Mouse (Mus musculus) ovary, adult 18-20 months (tissue): Measurements from ENCODE around the gene Tec.

Experiments used
- DNase-seq: peaks from one replicate; pipeline ENCODE4 v3.0.0; 2022; ENCODE audit warnings: low spot score, mixed read lengths

Tec gene

DNA sequence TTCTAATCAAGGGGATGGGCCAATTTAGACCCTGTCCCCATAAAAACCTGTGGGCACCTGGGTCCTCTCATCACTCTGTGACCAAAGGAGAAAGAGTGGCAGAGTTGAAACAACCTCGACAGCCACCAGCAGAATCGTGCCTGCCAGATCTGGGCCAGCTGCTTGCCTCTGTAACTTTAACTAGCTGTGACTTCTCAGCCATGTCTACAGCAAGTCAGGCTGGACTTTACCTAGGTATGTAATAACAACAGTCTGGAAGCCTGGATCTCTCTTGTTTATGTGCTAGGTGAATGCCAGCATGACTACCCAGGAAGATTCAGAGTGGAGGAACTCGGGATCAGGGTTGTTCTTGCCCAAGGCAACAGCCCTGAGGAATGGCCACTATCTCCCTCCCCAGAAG is 83.6 kb downstream of the Tec start:
- DNase-seq: no peak

- no peak for DNase-seq
Observed at GRCm38 (mm10) chr5:72783957-72784356, 84.3 kb downstream of the Tec start.

- no peak for DNase-seq
Observed at GRCm38 (mm10) chr5:72783123-72783522, 85.2 kb downstream of the Tec start.

DNA sequence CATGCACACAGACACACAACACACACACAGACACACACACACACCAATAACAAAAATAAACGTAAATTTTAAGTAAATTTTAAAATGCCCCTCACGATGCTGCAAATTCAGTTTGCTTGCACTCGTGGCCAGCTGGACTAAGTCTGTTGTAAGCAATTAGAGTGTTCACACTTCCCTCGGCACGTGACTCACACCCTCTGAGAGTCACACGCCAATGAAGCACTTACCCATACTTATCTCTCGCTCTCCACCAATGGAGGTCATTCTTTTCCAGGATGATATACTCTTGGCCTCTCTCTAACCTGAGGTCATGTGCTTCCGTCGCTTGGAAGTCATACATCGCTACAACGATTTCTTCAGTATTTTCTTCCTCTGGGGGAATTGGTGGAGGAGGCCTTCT is 86.5 kb downstream of the Tec start:
- no peak for DNase-seq

- DNase-seq: no peak
Observed at GRCm38 (mm10) chr5:72776595-72776994, 91.7 kb downstream of the Tec start.

- DNase-seq: no peak
Observed at GRCm38 (mm10) chr5:72776127-72776526, 92.2 kb downstream of the Tec start.

DNA sequence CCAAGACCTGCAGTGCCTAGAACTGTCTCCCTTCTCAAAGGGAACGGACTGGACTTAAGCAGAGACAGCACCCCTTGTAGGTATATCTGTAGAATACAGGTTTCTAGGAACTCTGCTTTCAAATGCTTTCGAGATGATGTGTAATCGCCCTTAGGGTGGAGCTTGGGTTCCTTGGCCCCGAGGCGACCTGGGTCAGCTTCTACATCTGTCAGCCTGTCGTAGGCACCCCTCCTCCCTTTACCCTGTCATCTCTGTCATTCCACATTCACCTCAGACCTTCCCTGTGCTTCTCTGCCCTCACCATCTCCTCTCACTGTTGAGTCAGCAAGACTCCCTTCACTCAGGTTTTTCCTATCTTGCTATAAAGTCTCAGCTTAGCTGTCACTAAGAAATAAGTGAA is 98.4 kb downstream of the Tec start:
- DNase-seq: no peak

DNA sequence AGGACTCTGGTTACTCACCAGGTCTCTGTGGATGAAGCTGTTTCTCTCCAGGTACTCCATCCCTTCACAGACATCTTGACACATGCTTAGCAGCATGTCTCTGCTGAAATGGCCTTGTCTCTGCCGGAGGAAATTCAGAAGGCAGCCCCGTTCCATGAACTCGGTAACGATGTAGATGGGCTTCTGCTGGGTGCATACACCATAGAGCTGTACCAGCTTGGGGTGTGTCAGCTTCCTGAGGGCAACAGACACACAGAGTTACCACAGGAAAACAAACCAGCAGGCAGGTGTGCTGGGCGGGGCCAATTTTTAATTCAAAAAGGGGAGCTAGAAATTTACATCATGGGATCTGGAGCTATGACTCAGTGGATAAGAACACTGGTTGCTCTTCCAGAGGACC is 104.7 kb downstream of the Tec start:
- no peak for DNase-seq

- DNase-seq: no peak
Observed at GRCm38 (mm10) chr5:72763025-72763424, 105.3 kb downstream of the Tec start.

- no peak for DNase-seq
Observed at GRCm38 (mm10) chr5:72761758-72762157, 106.5 kb downstream of the Tec start.

DNA sequence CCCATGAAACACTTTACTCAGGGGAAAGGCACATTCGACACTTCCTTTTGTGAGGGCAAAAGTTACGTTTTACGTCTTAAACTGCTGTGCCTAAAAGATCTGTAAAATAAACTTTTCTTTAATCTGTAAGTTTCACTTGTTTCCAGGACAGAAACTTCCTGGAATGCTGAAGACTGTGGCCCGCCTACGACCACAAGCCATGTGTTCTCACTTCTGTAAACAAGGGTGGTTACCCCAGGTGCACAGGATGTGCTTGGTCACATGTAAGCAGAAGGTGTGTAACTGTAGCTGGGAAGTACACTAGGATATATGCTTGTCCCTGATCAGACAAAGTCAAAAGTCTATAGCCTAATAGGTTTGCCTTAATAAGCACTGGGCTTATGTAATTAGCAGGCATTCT is 107.0 kb downstream of the Tec start:
- no peak for DNase-seq

DNA sequence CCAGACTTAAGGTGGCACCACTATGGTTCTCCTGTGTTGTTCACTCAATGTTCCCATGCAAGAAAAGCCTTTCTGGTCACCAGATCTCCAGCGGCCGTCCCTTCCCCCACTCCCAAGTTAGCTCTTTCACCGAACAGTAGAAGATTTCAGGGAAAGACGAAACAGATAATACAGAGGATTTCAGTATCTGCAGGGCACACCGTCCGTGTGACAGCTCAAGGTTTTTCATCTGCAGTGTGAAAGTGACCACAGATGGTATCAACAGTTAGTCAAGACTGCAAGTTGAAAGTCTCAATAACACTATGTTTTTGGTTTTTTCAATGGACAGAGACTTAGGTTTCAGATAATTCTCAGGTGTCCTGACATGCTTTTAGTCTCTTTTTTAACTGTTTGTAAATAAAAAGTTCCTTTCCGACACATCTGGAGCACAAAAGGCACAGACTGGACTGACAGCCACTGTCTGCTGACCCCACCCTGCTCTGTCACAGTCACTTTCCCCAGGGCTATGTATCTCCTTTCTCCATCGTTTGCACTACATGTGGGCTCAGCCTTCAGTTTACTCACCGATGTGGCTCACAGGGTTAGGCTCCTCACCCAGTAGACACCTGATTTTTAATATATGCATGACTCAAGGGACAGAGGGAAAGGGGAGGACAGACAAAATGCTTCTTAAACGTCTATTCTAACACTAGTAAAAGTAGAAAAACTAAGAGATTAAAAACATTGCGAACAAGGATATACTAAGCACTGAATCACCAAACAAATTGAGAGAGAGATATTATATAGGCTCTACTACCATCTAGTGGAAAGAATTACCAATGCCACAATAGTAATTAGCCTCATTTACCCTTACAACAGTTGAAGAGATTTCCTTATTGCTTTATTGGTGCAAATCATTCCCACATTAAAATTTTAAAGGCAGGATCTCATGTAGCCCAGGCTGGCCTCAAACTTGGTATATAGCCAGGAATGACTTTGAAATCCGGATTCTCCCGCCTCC is 109.1 kb downstream of the Tec start:
- DNase-seq: no peak

DNA sequence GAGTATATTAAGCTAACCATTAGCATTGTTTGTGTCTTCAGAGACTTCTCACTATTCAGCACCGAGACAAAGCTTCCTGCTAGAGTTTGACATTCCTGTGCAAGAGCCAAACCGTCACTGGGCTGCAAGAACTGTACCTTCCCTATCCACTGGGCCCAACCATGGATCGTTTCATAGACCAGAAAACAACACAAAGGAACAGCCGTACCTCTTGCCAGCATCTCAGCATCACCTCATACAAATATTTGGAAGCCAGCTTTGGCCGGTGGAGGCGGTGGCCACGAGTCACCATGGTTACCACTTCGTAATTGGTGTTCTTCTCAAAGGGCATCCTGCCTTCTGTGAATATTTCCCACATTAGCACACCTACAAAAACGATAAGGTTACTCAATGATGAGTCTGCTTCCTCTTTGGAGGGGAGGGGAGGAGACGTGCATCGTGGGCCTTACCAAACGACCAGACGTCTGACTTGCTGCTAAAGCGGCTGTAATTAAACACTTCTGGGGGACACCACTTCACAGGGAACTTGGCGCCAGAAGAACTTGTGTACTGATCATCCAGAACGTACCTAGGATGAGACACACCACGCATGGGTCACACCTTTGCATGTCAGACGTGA is 111.0 kb downstream of the Tec start:
- no peak for DNase-seq

GRCm38 (mm10) chr5:72755941-72756340 is 112.3 kb downstream of the Tec start:
- DNase-seq: no peak

- no peak for DNase-seq
Observed at GRCm38 (mm10) chr5:72755035-72755434, 113.2 kb downstream of the Tec start.

- no peak for DNase-seq
Observed at GRCm38 (mm10) chr5:72752585-72752984, 115.7 kb downstream of the Tec start, which contains the start of gene Txk. TSS of gene Txk (minus strand) at chr5:72752777.

DNA sequence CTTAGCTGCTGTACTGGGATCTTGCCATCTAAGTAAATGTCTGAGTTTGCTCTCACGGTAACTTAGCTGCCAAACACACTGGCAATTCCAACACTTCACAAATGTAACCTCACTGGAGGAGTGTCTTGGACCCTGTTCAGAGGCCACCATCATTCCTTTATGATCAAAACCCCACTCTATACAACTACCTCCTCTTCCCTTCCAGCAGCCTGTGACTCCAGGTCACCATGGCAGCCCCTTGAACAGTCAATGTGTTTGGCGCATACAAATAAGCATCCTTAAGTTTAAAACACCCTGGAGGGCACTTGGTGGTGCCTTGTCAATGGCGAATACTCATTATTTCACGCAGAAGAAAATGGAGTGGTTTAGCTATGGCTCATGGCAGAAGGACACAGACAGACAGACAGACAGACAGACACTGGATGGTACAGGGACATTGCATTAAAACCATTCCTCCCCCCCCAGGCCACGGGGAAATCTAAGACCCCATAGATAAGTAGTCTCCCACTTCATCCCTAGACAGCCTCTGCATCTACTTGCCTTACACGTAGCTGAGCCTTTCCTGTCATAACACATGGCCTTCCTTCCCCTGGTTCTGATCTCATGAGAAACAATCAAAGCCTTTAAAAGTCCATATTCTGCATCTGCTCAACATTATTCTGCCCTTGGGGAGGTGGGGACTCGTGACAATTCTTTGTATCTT is 117.1 kb downstream of the Tec start:
- DNase-seq: no peak

DNA sequence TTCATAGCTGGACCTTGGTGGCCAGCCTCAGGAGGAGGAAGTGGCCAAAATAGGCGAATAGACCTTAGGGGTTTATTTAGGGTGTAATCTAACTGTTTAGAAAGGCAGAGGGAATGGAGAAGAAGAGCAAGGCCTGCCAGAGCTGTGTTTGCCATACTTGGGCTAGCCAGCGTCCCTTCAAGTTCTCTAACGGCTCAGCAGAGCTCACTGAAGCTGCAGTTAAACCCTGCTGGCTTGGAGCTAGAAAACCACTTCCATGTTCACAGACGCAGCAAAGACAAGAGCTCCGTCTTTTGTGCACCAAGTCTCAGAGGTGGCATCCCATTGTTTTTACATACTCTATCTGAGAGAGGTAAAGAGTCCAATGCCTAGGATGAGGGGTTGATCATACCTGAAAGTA is 118.1 kb downstream of the Tec start:
- no peak for DNase-seq

DNA sequence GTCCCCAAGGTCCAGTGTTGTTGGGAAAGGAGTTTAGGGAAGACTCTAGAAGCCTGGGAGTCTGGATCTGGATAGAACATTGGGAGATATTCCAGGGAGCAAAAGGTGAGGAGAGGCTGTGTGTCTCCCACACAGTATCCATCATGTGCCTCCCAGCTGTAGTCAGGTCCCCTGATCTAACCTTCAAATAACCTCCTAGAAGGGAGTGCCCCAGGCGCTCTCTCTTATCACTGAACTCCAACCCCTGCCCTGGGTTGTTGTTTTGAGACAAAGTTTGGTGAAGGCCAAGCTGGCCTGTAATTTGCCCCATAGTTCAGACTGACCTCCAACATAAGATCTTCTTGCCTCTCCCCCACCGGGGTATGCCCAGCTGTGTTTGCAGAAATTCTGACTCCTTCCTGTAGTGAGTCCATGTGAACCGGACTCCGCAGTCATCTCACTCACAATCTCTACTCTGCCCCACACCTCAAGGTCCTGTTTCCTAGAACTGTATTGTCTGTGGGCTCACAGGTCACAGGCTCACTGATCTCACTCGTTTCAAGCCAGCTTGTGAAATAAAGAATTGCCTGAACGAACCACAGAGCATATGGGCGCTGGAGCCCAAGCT is 119.5 kb downstream of the Tec start:
- DNase-seq: peak; percentile 69

DNA sequence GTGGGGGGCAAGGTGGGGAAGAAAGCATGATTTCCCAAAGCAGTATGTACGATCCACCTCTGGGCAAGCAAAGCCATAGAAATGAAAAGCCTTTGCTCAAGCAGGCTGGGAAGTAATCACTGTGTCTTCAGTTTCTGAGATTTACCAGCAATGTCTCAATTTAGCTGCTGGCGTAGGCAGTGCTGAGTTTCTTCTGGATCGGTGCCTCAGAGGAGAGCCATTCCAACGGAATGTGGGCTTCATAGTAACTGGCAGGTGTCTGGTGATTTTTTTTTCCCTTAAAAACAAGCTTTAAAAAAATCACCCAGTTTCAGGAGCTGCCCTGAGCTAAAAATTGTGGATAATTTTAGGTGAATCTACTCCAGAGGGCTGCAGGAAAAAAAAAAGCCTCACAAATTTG is 120.9 kb downstream of the Tec start:
- DNase-seq: no peak

- no peak for DNase-seq
Observed at GRCm38 (mm10) chr5:72746461-72746860, 121.8 kb downstream of the Tec start.

GRCm38 (mm10) chr5:72743103-72743502 is 125.2 kb downstream of the Tec start:
- no peak for DNase-seq
